Mouse (Mus musculus): ENCODE data around the gene Ptpdc1.

DNA sequence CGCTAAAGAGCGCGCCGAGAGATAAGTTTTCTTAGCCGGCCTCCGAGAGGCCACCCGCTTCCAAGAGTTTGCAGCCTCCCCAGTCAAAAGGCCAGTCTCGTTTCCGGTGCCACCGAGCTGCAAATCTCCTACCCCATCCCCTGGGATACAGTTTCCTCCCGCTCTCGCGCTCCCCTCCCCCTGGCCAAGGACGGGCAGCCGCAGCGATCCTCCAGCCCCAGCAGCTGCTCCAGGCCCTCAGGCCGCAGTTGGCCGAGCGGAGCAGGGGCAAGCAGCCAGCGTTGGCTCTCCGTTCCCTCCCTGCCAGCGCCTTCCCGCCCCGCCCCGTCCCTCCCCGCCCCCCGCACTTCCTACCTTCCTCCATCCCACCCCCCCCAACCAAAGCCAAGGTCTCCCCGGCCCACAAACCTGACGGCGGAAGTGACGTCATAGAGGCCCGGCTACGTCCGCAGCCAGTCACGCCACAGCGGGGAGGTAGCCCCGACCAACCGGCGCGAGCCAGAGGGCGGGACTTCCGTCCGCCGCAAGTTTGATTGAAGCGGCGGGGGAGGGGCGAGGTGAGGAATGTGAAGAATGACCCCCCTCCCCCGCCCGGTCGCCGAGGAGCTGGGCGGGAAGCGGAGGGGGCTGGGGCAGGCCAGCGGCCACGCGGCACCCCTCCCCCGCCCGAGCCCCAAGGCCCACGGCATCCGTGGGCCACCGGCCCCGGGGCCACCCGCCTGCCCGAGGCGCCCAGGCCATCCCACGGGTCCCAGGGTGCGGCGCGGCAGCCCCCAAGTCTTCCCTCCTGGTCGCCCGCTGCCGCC is 79.8 kb downstream of the Ptpdc1 start:
- no peak for TF ChIP-seq CTCF (IDR thresholded peaks at IDR 0.05; ENCODE audit: control insufficient read depth, insufficient read depth, insufficient read length)
- no peak for TF ChIP-seq USF1 (IDR thresholded peaks at IDR 0.05; ENCODE audit: low read depth)

All from C2C12 (cell line).